Mouse (Mus musculus) heart, postnatal 4 days (tissue): Measurements from ENCODE around the gene Itgad. TPM values are rescaled to one million over a fixed set of nuclear protein-coding genes. Genes with fewer than 3 reads are reported as not detected.
"Not testable (repeated sequence)": the region's sequence is repeated elsewhere in the genome, so short reads cannot be mapped to it uniquely, and the experiment has no call there.

Experiments
- DNase-seq: peaks from one replicate; pipeline ENCODE4 v3.0.0; 2021
- total RNA-seq, 2 experiments: library from RNA; stranded (reverse); gene quantifications; 2 replicates each; pipeline ENCODE4 v1.2.3; 2021

Gene Itgad
- under 1 TPM in 1 of 2 experiments, not detected in 1; 0.56 TPM for total RNA-seq

GRCm38 (mm10) chr7:128154076-128154475 is at the start of gene Itgad:
Gene Itgad (plus strand): TSS chr7:128154376.
- DNase-seq: no peak

GRCm38 (mm10) chr7:128105246-128105645 is 48.9 kb upstream of the Itgad start:
- no peak for DNase-seq

GRCm38 (mm10) chr7:128107462-128107861 is 46.7 kb upstream of the Itgad start:
- no peak for DNase-seq

GRCm38 (mm10) chr7:128110314-128110713 is 43.9 kb upstream of the Itgad start:
- no peak for DNase-seq

- DNase-seq: no peak
These were observed 42.0 kb upstream of the Itgad start for GRCm38 (mm10) chr7:128112131-128112530.

- no peak for DNase-seq
These were observed 39.6 kb upstream of the Itgad start for GRCm38 (mm10) chr7:128114371-128115105.

- no peak for DNase-seq
These were observed 38.8 kb upstream of the Itgad start for GRCm38 (mm10) chr7:128115211-128115958.

GRCm38 (mm10) chr7:128116396-128116795 is 37.8 kb upstream of the Itgad start:
- DNase-seq: no peak

GRCm38 (mm10) chr7:128119726-128120490 is 34.3 kb upstream of the Itgad start:
- DNase-seq: no peak

- no peak for DNase-seq
These were observed 25.1 kb upstream of the Itgad start, which contains the start of gene Itgax for GRCm38 (mm10) chr7:128128741-128129720. Gene Itgax (plus strand): TSS chr7:128129547.

GRCm38 (mm10) chr7:128132148-128132547 is 22.0 kb upstream of the Itgad start:
- no peak for DNase-seq

- DNase-seq: no peak
These were observed 20.6 kb upstream of the Itgad start for GRCm38 (mm10) chr7:128133596-128133995.

GRCm38 (mm10) chr7:128136927-128137326 is 17.2 kb upstream of the Itgad start:
- no peak for DNase-seq

- no peak for DNase-seq
These were observed 14.6 kb upstream of the Itgad start for GRCm38 (mm10) chr7:128139611-128140010.

GRCm38 (mm10) chr7:128150970-128151369 is 3.2 kb upstream of the Itgad start:
- DNase-seq: no peak

- no peak for DNase-seq
These were observed 748 bp downstream of the Itgad start for GRCm38 (mm10) chr7:128154924-128155323.

GRCm38 (mm10) chr7:128158688-128159354 is 4.6 kb downstream of the Itgad start:
- DNase-seq: not testable (repeated sequence)

- DNase-seq: no peak
These were observed 9.8 kb downstream of the Itgad start for GRCm38 (mm10) chr7:128164001-128164400.

GRCm38 (mm10) chr7:128166391-128166790 is 12.2 kb downstream of the Itgad start:
- DNase-seq: no peak

GRCm38 (mm10) chr7:128169996-128170395 is 15.8 kb downstream of the Itgad start:
- DNase-seq: no peak

- DNase-seq: no peak
These were observed 24.2 kb downstream of the Itgad start for GRCm38 (mm10) chr7:128178385-128178784.
